Mouse (Mus musculus) spleen, adult 18-20 months (tissue): ENCODE measurements around the gene Pole4.

Experiments used
- DNase-seq, 2 experiments: peaks; one replicate each; pipeline ENCODE4 v3.0.0; 2022; ENCODE audit warnings: mixed read lengths in 2 of 2

Pole4 gene

DNA sequence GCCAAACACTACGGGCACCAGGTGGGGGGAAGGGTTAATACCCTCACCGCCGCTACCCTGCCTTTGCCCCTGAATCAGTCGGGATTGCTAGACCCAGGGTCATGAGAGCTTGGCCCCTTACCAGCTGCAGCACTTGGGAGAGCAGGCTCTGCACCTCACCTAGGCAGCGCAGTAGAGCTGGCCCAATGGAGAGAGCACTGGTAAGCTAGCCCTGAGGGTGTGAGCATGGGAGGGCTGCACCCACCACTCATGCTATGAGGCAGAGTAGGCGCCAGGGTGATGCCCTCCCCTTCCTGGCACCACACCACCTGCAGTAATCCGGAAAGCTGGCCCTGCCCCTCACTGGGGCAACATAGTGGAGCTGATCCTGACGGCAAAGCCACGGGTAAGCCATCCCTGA, 94.1 kb downstream of the Pole4 start:
- DNase-seq = no peak

DNA sequence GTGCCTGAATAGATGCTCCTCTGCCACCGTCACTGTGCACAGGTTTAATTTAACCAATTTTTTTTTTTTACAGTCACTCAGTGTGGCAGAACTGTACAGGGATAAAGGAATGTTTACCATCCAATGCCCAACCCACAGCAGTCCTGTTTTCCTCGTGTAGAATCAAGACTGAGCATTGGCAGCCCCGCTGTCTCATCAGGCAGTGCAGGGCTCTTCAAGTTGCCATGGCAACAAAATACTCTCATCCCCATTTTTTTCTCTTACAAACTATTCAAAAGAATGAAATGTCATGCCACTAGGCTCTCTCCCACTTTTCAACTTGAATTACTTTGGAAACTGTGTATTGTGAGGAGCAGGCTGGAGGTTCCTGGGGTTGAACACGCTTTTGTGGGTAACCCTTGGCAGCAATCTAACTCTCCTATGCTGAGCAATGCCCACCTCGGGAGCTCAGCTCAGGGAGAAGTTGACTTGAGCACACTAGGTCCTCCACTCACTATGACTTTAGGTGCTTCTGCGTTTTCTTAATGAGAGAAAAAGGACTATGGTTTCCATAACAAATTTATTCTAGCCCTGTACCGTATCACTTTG, 95.7 kb downstream of the Pole4 start:
- DNase-seq = no peak

DNA sequence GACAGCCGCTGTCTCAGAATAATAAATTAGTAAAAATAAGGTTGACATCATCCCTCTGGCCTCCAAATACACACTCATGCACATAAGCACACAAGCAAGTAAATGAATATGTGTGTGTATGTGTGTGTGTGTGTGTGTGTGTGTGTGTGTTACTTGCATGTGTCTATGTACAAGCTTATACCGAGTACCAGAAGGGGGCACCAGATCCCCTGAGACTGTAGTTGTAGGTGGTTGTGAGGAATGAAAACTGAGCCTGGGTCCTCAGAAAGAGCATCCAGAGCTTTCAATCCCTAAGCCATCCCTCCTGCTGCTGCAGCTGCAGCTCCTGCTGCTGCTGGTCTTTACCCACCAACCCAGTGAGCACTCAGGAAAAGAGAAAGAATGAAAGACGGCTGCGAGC, 96.4 kb downstream of the Pole4 start:
- DNase-seq = no peak

DNA sequence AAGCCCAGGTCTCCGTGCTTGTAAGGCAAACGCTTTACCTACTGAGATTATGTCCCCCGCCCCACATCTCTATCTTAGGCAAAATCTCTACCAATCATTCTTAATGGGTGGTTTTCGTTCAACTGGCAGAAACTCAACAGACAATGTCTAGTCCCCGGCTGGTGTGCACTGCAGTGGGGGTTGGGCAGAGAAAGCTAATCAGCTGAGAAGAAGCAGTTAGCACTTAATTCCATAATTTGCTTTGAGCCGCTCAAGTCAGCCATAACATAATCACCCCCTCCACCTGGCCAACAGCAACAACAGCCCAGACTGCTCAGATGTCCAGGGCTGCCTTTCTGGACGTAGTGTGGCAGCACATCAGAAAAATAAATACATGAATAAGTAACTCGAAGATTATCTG, 100.4 kb downstream of the Pole4 start:
- no peak for DNase-seq

DNA sequence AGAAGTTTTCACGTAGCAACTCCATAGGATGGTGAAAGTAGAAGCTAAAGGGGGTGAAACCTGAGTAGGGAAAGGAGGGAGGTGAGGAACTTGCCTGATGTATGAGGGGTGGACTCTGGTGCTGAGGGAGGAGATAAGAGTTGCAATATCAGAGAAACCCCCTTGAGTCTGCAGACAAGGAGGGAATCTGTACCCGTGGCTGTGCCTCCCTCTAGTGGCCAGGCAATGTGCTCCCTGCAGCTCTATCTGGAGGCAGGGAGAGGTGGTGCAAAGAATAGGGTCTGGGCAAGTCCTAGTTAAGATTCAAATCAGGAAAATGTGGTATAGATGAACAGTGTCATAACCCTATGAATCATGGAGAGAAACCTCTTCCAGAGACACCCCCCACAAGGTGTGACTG, 101.5 kb downstream of the Pole4 start:
- DNase-seq = peak in 1 of 2 experiments; percentile 6

DNA sequence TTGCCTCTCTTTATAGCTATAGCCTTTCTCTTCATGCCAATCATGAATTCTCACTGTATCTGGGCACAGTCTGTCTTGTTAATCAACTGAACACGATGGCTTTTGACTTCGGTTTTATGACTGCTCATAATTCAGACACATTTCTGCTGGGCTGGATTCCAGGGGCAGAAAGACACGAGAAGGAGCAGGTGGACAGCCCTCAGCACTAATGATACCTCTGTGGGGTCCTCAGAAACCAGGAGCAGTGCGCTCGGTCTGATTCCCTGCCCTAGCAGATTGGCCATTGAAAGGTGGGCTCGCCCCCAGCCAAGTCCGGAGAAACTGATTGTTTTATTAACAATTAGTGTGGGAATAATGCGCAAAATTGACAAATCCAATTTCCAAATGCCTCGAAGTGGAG, 101.9 kb downstream of the Pole4 start:
- no peak for DNase-seq

DNA sequence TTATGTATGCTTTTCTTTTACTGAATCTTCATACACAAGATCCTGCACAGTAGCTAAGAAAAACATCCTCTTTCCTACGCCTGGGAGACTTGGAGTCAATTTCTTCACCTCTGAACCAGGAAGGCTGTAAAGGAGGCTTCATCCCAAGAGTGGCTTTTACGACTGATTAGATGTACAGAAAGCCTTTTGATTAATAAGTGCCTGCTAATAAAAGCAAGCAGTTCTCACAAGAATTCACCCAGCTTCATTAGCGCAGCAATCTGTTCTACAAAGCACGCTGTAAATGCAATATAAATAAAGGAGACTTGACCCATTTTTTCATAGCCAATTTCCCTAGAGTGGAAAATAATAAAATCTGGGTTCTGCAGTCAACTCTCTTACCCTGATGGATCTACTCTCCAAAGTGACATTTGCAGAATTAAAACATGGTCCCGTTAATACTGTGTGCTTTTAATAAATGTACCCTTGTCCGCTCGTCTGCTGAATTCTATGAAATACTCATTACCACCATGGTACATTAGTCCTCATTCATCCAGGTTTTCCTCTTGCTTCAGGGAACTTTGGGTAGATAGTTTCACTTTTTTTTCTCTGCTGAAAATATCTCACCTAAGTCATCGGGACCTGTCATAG, 109.6 kb downstream of the Pole4 start:
- DNase-seq = no peak

DNA sequence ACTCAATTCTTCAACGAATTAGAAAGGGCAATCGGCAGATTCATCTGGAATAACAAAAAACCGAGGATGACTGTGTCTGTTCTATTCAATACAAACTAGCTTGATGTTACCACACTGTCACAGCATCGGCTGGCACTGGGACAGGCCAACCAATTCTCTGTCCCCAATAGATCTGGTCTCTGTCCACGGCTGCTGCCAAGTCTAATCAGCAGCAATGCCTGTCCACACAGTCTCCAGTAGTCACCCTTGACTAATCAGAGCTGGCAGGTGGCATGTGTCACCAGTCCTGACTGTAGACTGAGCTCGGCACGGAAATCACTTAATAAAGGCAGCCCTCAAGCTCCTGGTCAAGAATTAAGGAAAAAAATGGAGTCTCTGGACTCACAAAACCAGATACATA, 115.8 kb downstream of the Pole4 start:
- no peak for DNase-seq

DNA sequence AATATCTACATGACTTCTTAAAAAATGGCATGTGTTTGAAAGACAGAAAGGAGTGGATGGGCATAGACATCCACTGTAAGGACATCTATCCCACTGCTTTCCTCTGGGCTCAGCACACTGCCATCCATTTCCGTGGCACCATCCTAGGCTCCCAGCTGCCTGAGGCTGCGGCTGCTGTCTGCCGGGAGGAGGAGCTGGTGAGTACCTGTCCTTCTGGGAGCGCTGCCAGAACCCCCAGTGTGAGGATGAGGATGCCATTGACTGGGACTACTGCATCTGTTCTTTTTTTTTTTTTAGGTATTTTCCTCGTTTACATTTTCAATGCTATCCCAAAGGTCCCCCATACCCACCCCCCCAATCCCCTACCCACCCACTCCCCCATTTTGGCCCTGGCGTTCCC, 119.8 kb downstream of the Pole4 start:
- no peak for DNase-seq

DNA sequence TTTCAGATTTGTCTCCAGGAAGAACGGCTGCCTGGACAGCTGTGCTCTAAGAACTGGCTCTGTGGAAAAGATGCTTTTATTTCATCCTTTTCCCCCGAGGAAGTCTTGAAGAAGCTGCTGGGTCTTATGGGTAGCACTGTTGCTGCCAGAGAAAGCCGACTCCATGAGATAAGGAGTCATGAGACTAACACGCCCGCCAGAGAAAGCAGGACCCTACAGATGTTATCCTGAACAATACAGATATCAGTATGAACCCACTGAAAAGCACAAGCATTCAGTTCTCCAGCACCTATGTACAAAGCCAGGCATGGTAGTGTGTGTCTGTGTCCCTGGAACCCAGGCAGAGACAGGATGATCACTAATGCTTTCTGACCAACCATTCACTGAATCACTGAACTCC, 129.7 kb downstream of the Pole4 start:
- no peak for DNase-seq
